Mouse (Mus musculus) CD4-positive, CD25-positive, alpha-beta regulatory T cell, adult 2 months (primary cell): ENCODE measurements around the gene Tm4sf5.

ENCODE experiments used
- DNase-seq: peaks from one replicate; pipeline ENCODE4 v3.0.0-alpha.2; 2012; ENCODE audit warnings: low read depth, low spot score

Tm4sf5 gene

GRCm38 (mm10) chr11:70504970-70505369 is at the start of gene Tm4sf5:
Gene Tm4sf5 (plus strand): TSS chr11:70505244.
- no peak for DNase-seq

GRCm38 (mm10) chr11:70458688-70459600 is 46.1 kb upstream of the Tm4sf5 start, which contains the start of gene Zmynd15:
Gene Zmynd15 (plus strand): TSS chr11:70459433.
- no peak for DNase-seq

GRCm38 (mm10) chr11:70459601-70460101 is 45.4 kb upstream of the Tm4sf5 start, which contains the start of gene Cxcl16:
Gene Cxcl16 (minus strand): TSS chr11:70459984.
- peak; percentile 32 for DNase-seq

GRCm38 (mm10) chr11:70463970-70464369 is 41.1 kb upstream of the Tm4sf5 start:
- DNase-seq = no peak

GRCm38 (mm10) chr11:70465211-70465610 is 39.8 kb upstream of the Tm4sf5 start:
- DNase-seq = no peak

GRCm38 (mm10) chr11:70465824-70466223 is 39.2 kb upstream of the Tm4sf5 start:
- no peak for DNase-seq

GRCm38 (mm10) chr11:70467902-70468619 is 37.0 kb upstream of the Tm4sf5 start:
- DNase-seq = no peak

- no peak for DNase-seq
Measured at GRCm38 (mm10) chr11:70469764-70470163, 35.3 kb upstream of the Tm4sf5 start.

GRCm38 (mm10) chr11:70472716-70473115 is 32.3 kb upstream of the Tm4sf5 start:
- DNase-seq = no peak

- peak; percentile 39 for DNase-seq
Measured at GRCm38 (mm10) chr11:70473291-70473690, 31.8 kb upstream of the Tm4sf5 start.

- DNase-seq = no peak
Measured at GRCm38 (mm10) chr11:70474872-70475534, 30.0 kb upstream of the Tm4sf5 start.

GRCm38 (mm10) chr11:70485498-70485897 is 19.5 kb upstream of the Tm4sf5 start:
- DNase-seq = no peak

GRCm38 (mm10) chr11:70487816-70488215 is 17.2 kb upstream of the Tm4sf5 start:
- no peak for DNase-seq

- no peak for DNase-seq
Measured at GRCm38 (mm10) chr11:70489138-70489537, 15.9 kb upstream of the Tm4sf5 start.

GRCm38 (mm10) chr11:70489684-70490083 is 15.4 kb upstream of the Tm4sf5 start:
- DNase-seq = no peak

GRCm38 (mm10) chr11:70499566-70500475 is 5.2 kb upstream of the Tm4sf5 start:
- peak; percentile 48 for DNase-seq

- DNase-seq = no peak
Measured at GRCm38 (mm10) chr11:70500476-70500812, 4.6 kb upstream of the Tm4sf5 start.

- no peak for DNase-seq
Measured at GRCm38 (mm10) chr11:70502018-70502417, 3.0 kb upstream of the Tm4sf5 start.

GRCm38 (mm10) chr11:70506385-70506784 is 1.3 kb downstream of the Tm4sf5 start:
- peak; percentile 86 for DNase-seq

GRCm38 (mm10) chr11:70506962-70507515 is 2.0 kb downstream of the Tm4sf5 start:
- no peak for DNase-seq
